Mouse (Mus musculus) G1E (cell line): ENCODE results near the gene Rft1.

Source experiments
- CTCF ChIP-seq: IDR thresholded peaks from 2 replicates; pipeline ENCODE4 v1.5.1; 2012; ENCODE audit warnings: low read depth, low read length, inconsistent platforms, mixed read lengths
- GATA1 ChIP-seq: IDR thresholded peaks from 2 replicates; pipeline ENCODE4 v1.6.1; 2012; ENCODE audit warnings: borderline replicate concordance, low read length, inconsistent platforms, mixed read lengths
- GATA2 ChIP-seq: IDR thresholded peaks from 2 replicates; pipeline ENCODE4 v1.6.1; 2012; ENCODE audit warnings: low read depth, low read length, inconsistent platforms, borderline replicate concordance
- POLR2AphosphoS5 ChIP-seq: IDR thresholded peaks from 2 replicates; pipeline ENCODE4 v1.6.1; 2012; ENCODE audit warnings: low read depth, low read length, inconsistent platforms; ENCODE audit not compliant: insufficient replicate concordance
- TAL1 ChIP-seq: conservative IDR thresholded peaks from 2 replicates; pipeline ENCODE4 v1.6.1; 2012; ENCODE audit warnings: low read depth, low read length, inconsistent platforms, mixed read lengths

DNA sequence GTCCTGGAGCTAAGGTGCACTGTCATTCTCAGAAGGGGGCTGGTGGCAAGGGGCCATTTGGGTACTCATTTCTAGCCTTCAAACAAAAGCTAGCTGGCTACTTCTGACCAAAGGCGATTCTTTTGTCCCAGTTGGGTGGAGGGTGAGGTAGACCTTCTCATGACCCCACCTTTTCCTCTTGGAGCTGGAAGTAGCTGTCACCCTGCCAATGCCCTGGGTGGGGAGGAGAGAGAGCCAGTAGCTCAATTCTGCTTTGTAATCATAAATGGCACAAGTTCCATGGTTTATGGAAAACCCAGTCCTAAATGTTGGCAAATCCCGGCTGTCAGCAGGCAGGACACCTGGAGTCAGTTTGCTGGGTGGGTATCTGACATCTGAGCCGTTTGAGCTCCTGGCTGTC, 11.9 kb downstream of the Rft1 start:
- TF ChIP-seq CTCF (no peak), TAL1 (no peak), GATA1 (no peak), POLR2AphosphoS5 (no peak), GATA2 (no peak)
